Comparison of ENCODE assay signal across 8 mouse cellular contexts in genomic region chr7:102440822-102441656, GRCm38 (mm10). TPM values are rescaled to one million over a fixed set of nuclear protein-coding genes. Genes with fewer than 3 reads are reported as not detected.
DNase-seq lines count a peak whose midpoint lies in the region; ATAC-seq lines count a peak whose summit lies in the region.

No protein-coding gene starts in this region.

- H3K27ac ChIP-seq in hindbrain, embryonic 10.5 days, result peak overlapping the region; percentile 97
- 0 out of 2 replicates have a peak overlapping the region, but pooled peaks have one; percentile 69 for H3K27ac ChIP-seq in midbrain, embryonic 13.5 days

- peaks cover 26% of the 10 kb centered on the region for H3K36me3 ChIP-seq in hindbrain, embryonic 10.5 days
- H3K36me3 ChIP-seq in midbrain, embryonic 13.5 days, result peaks cover 14% of the 10 kb centered on the region

- H3K27me3 ChIP-seq in hindbrain, embryonic 10.5 days (ENCODE audit: insufficient read depth, poor library complexity, severe bottlenecking), result peaks cover 20% of the 10 kb centered on the region
- peaks cover 18% of the 10 kb centered on the region for H3K27me3 ChIP-seq in midbrain, embryonic 13.5 days

- H3K4me2 ChIP-seq in midbrain, embryonic 13.5 days (replicated peaks), result peak overlapping the region; percentile 39

- peaks cover 18% of the 10 kb centered on the region for H3K4me1 ChIP-seq in hindbrain, embryonic 10.5 days (replicated peaks)
- H3K4me1 ChIP-seq in midbrain, embryonic 13.5 days (replicated peaks), result peaks cover 24% of the 10 kb centered on the region

- no peaks in the 10 kb centered on the region for H3K9me3 ChIP-seq in hindbrain, embryonic 10.5 days
- H3K9me3 ChIP-seq in midbrain, embryonic 13.5 days, result no peaks in the 10 kb centered on the region

- H3K4me3 ChIP-seq in hindbrain, embryonic 10.5 days, result peak overlapping the region; percentile 90
- H3K4me3 ChIP-seq in midbrain, embryonic 13.5 days (replicated peaks), result peak overlapping the region; percentile 89

- DNase-seq in kidney, adult 9 months, result peak; percentile 6
- no peak for DNase-seq in kidney, adult 11 months
- DNase-seq in R1 (ENCODE audit: low read depth, low spot score), result peak; percentile 18
- peak; percentile 11 for DNase-seq in hindbrain, embryonic 10.5 days (ENCODE audit: low spot score)
- DNase-seq in layer of hippocampus, postnatal 36 days, result no peak
- DNase-seq in urinary bladder, postnatal 4 days (ENCODE audit: low spot score in 2 of 2), result no peak
- no peak for DNase-seq in right cerebral cortex, adult 18-20 months

- H3K9ac ChIP-seq in midbrain, embryonic 13.5 days (replicated peaks), result no peak overlapping the region

- WGBS in hindbrain, embryonic 10.5 days, result 54% methylated on average over 15 of the region's 15 CpGs
- WGBS in midbrain, embryonic 13.5 days, result 53% methylated on average over 15 of the region's 15 CpGs

- ATAC-seq in midbrain, embryonic 13.5 days, result peak; percentile 49

RNA-seq across cellular contexts. Expression of gene Rrm1, which starts 0.5 kb away (rescaled TPM):
- polyA plus RNA-seq in hindbrain, embryonic 10.5 days (2016; fragmentation: Nextera tagmentation; extraction: Ambion mirVana), result 213 and 259 TPM in 2 replicates
- 85.6 and 86.3 TPM in 2 replicates for polyA plus RNA-seq in midbrain, embryonic 13.5 days (2015; fragmentation: Nextera tagmentation; extraction: Ambion mirVana)
- total RNA-seq in layer of hippocampus, postnatal 36 days (2021), result 10 to 100 TPM in 1 of 2 experiments, 1 to 10 TPM in 1; 9.8 to 11.4 TPM

RNA-seq across cellular contexts. Expression of gene Olfr543, which starts 40.4 kb away (rescaled TPM):
- polyA plus RNA-seq in hindbrain, embryonic 10.5 days (2016; fragmentation: Nextera tagmentation; extraction: Ambion mirVana), result 0.40 and 0.67 TPM in 2 replicates
- polyA plus RNA-seq in midbrain, embryonic 13.5 days (2015; fragmentation: Nextera tagmentation; extraction: Ambion mirVana), result 0.55 and 0.59 TPM in 2 replicates
- not detected for total RNA-seq in layer of hippocampus, postnatal 36 days (2021)

RNA-seq across cellular contexts. Expression of gene Olfr544, which starts 47.1 kb away (rescaled TPM):
- polyA plus RNA-seq in hindbrain, embryonic 10.5 days (2016; fragmentation: Nextera tagmentation; extraction: Ambion mirVana), result 0.06 and 0.10 TPM in 2 replicates
- polyA plus RNA-seq in midbrain, embryonic 13.5 days (2015; fragmentation: Nextera tagmentation; extraction: Ambion mirVana), result 0.16 and 0.19 TPM in 2 replicates
- not detected for total RNA-seq in layer of hippocampus, postnatal 36 days (2021)

RNA-seq across cellular contexts. Expression of gene Olfr545, which starts 58.3 kb away (rescaled TPM):
- 0.11 and 0.29 TPM in 2 replicates for polyA plus RNA-seq in hindbrain, embryonic 10.5 days (2016; fragmentation: Nextera tagmentation; extraction: Ambion mirVana)
- polyA plus RNA-seq in midbrain, embryonic 13.5 days (2015; fragmentation: Nextera tagmentation; extraction: Ambion mirVana), result 0.30 and 0.41 TPM in 2 replicates
- total RNA-seq in layer of hippocampus, postnatal 36 days (2021), result not detected

Comparison
In these comparisons a context has a peak if more than half of its experiments do, and no peak if none do; other contexts are left out.
1. DNase-seq: peak in kidney, adult 9 months (single experiment), R1 (single experiment) and hindbrain, embryonic 10.5 days (single experiment); none in kidney, adult 11 months (single experiment), layer of hippocampus, postnatal 36 days (0 of 2), urinary bladder, postnatal 4 days (0 of 2) and right cerebral cortex, adult 18-20 months (single experiment).